Mouse (Mus musculus): Measurements from ENCODE around the gene Ercc4.

The Ercc4 gene

DNA sequence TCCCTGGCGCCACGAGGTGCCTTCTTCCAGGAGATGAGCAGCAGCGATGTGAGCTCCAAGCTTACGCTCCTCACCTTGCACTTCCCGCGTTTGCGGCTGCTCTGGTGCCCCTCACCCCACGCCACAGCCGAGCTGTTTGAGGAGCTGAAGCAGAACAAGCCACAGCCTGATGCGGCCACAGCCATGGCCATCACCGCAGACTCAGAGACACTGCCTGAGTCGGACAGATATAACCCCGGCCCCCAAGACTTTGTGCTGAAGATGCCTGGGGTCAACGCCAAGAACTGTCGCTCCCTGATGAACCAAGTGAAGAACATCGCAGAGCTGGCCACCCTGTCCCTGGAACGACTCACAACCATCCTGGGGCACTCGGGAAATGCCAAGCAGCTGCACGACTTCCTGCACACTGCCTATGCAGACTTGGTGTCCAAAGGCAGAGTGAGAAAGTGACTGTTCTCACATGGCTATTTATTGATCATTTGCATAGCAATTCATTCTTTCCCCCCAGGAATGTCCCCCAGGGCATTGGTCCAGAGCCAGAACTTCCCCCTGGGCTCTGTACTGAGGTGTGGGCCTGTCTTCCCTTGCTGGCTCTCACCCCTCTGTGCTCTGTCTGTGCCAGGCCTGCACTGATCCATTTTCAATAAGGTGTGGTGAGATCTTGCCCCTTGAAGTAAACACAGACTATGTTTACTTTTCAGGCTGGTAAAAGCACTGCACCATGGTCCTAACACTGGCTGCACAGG lies 38.5 kb downstream of the Ercc4 start:
- 82% methylated on average over 19 of the region's 19 CpGs for WGBS

DNA sequence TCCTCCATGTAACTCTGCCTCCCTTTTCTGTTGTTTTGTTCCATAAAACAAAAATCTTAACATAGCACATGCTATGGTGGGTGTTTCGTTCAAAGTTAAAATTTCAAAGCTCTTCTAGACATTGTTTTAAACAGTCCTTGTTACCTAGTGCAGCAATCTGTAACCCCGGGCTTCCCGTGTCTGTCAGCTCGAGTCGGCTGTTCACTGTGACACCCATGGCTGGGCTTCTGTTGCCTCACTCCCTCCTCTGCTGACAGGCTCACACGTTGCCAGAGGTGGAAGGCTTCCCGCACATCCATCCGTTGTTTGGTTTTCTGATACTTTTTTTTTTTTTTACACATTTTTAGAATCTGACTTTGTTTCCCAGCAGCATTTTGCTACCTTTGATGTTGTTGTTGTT lies 40.5 kb downstream of the Ercc4 start:
- WGBS: 64% methylated on average over 8 of the region's 8 CpGs

DNA sequence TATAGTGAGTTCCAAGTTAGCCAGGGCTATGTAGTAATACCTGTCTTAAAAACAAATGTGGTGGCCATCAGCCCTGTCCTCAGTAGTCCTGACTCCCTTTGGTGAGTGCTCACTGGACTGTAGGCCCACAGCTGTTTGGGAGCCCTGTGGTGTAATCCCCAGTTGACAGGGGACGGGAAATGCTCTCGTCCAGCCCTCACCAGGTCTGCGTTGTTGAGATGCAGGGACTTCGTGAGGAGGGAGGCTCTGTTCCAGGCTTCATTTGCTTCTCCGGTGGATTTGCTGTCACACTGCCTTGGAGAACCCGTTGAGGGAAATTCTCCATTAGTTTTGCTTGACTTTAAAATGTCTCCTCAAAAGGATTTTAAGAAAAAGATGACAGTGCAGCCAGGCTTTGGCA lies 41.3 kb downstream of the Ercc4 start:
- WGBS: 73% methylated on average over 6 of the region's 6 CpGs

DNA sequence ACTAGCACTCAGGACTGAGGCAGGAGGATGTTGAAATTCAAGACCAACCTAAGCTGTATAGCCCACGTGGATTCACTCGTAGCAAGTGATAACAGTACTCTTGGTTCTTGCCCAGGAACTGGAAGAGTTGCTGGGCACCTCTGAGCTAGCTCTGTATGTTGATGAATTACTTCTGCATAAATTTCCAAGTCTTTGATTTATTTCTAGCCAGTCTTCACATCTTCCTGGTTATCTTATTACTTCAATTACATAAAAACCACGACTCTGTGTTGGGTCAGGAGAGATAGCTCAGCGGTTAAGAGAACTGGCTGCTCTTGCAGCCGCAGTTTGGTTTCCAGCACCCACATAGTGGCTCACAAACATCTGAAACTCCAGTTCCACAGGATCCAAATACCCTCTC lies 43.0 kb downstream of the Ercc4 start:
- WGBS: 65% methylated on average over 5 of the region's 5 CpGs

DNA sequence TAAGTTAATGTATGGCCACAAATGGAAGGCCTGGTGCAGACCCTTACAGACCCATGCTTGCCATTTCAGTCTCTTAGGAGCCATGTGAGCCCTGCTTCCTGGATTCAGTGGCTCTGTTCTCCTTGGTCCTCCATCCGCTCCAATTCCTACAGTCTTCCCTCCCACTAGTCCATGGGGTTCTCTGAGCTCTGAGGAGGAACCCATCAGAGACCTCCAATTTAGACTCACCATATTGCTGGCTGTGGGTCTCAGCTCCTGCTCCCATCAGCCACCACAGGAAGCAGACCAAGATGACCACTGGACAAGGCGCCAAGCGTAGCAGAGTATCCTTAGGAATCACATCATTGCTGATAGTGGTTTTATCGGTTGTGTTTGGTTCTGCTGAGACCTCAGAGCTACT lies 43.7 kb downstream of the Ercc4 start:
- WGBS: 97% methylated on average over 4 of the region's 4 CpGs

DNA sequence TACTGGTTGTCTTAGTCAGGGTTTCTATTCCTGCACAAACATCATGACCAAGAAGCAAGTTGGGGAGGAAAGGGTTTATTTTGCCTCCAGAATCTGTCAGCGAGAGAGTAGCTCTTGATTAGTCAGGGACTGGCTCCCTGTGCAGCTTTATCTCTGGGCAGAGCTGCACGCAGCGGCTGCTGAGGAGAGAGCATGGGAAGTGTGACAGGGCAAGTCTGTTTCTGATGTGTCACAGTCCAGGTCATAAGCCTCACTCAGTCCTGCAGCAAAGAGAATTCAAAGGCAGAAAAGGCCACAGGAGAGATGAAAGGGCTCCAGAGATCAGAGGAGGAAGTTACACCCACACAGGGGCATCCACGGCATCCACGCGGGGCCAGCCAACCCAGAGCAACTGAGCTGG lies 47.8 kb downstream of the Ercc4 start:
- 28% methylated on average over 6 of the region's 6 CpGs for WGBS

DNA sequence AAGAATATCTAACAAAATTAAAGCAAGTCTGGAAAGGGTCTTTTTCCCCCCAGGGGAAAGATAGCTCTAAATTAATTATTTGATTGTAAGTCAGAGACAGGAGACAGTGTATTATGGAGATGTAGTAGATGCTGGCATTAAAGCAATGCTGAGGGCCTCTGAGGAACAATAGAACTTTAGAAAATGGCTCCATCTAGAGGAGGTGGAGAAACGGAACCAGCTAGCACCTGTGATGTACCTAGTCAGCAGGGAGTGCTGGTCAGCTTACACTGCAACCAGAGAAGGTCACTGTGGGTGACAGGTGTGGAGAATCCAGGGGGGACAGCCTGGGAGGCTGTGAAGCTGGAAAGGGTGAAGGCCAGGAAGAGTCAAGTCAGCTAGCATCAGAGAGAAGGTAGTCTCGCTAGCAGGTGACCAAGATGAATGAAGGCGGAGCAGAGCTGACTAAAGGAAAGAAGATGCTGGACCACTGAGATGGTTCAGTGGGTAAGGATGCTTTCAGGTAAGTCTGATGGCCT lies 48.7 kb downstream of the Ercc4 start:
- 66% methylated on average over 3 of the region's 3 CpGs for WGBS

DNA sequence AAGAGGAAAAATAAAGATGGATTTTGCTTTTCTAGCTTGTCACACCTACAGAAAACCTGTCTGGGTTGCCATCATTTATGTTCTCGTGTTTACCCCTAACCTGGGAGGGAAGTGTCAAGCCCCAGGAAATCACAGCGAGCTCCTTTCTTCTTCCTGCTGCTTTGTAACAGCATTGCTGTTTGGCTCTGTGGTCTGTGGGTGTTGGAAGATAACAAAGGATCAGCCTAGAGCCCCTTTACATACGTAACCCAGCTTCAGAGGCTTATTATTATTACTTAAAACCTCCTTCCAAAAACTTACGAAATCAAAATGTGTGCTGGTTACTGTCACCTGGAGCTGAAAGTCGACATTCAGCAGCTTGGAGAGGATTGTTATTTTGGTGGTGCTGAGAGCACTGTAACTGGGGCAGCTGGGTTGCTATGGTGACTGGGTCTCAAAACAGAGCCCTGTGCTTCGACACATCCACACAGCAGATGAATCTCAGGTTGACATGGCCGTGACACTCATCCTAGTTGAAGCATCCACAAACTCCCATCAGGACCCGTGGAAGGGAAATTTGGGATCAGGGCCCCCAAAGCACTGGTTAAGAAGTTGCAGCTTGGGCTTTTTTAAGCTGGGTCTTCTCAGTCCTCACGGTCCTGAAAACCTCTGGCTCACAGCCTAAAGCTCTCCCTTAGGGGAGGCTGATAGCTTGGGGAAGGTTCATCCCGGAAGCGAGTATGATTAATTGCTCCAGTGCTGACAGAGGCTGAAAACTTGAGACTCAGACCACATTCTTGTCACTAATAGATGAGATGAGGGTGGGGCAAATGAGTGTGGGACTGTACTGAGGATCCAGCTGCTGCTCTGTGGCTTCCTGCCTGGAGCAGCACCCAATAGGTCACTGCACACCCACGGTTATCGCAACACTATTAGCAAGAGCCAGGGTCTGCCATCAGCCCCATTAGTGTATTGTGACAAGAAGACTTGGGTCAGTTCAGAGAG lies 49.7 kb downstream of the Ercc4 start:
- WGBS: 17% methylated on average over 13 of the region's 13 CpGs

DNA sequence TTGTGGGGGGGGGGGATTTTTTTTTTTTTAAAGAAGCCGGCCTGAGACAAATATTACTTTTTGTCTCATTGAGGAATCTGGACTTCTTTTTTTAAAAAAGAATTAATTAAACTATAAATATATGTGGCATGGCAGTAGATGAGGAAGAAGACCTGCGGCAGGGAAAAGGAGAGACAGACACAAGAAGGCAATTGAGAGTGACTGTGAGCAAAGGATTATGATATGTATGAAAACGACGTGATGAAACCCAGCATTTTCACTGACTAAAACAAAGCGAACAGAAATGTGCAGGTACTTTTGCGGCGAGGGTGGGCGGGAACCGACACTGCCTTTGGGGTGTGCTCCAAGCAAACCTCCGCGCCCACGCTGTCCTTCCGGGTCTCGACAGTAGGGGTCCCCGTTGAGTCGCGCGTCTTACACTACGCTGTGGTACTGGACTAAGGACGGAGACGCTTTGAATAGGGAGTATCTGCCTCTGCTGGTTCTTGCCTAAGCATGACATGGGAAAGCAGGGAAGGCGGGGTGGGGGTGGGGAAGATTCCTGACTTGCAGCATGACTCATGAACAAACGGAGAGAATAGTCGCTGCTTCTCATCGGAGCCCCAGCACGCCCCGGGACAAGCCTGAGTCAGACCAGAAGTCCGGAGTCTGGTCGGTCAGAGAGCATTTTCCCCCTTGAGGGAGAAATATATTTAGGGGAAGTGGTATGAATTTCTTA lies 50.6 kb downstream of the Ercc4 start:
- 2% methylated on average over 29 of the region's 29 CpGs for WGBS

DNA sequence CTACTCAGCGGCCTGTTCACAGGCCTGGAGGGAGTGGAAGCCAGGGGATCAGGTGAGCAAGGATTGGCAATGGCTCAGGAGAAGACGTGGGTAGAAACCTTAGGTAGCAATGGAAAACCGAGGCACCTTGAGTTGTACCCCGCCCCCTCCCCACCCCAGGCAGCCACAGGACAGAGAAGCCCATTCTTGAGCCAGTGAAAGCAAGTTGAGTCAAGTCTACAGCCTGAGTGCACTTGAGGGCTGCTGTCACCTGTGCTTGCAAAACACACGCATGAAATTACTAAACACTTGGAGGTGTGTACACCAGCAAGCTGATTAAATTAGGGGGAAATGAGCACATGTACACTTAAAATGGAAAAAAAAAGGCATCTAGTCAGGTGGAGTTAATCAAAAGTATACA lies 52.0 kb downstream of the Ercc4 start:
- 90% methylated on average over 5 of the region's 5 CpGs for WGBS

DNA sequence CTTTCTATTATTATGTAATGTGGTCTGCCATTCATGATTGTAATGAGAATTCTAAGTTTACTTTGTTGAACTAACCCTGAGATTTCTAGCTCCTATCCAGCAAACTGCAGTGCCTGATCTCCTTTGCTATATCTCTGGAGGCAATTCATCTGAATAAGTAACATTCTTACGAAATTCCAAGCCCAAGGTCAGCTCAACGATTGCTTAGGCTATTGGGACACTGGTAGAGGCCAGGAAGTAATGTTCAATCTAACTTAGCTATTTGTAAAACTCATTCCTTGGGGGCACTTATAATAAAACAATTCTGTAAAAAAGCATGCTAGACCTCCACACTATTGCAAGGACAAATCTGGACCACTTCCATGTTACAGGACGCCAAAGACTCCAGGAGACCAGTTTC lies 58.2 kb downstream of the Ercc4 start:
- WGBS: 83% methylated on average over 3 of the region's 3 CpGs

DNA sequence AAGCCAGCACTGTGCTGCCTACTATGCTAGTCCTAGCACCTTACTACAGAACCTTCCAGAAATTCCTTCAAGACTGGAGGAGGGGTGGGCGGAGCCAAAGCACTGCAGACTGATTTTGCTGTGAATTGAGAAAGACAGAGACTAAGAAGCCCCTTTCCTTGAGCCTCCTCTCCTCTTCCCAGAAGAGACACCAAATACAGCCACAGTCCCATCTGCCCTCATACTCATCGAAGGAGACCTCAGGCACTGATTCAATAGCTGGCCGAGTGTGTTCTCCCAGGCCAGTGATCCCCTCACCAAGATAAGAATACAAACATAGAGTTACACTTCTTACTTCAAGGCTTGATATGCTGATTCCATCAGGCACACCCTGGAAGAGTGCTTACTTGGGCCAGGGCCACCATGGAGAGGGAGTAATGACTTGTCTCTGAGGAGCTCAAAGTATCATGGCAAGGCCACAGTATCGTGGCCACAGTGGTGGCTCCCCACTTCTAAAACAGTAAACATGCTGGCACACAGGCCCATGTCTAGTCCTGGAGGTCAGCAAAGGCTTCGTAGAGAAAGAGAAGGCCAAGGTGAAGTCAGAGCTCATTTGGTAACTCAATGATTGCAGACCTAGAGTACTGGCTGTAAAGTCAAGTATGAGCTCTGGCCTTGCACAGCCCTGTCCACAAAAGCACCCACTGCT lies 63.7 kb downstream of the Ercc4 start:
- 96% methylated on average over 5 of the region's 5 CpGs for WGBS

DNA sequence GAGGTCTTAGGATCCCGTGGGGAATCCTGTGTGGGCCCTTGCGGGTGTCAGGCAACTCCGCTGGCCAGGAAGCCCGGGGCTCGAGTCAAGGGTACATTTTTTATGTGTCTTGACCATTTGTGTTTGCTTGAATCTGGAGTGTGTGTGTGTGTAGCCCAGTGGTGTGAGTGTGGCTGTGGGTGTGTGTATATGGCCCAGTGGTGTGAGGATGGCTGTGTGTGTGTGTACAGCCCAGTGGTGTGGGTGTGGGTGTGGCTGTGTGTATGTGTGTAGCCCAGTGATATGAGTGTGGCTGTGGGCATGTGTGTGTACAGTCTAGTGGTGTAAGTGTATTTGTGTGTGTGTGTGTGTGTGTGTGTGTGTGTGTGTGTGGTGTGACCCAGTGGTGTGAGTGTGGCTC lies 73.0 kb downstream of the Ercc4 start:
- 89% methylated on average over 5 of the region's 5 CpGs for WGBS

DNA sequence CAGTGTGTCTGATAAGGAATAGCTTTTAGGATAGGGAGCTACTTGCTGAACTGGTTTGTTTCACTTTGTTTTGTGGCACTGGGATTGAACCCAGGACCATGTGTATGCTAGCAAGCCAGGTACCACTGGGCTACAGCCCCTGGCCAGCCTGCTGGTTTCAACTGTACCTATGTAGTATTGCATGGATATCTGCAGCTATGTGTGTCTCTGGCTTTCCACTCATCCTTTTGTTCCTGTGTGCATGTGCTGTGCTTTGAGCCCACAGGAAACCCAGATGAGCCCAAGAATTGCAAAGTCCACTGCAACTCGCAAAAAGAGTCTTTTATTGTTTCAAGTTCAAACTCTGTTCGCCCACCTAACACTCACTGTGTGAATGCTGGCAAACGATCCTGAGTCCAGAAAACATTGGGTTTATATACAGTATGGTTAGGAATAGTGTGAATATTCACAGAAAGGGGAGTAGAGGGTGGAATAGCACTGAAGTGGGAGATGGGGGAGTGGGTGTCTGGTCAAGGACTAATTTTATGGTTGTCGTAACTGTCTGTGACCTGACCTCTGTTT lies 73.8 kb downstream of the Ercc4 start:
- WGBS: 52% methylated on average over 4 of the region's 4 CpGs

DNA sequence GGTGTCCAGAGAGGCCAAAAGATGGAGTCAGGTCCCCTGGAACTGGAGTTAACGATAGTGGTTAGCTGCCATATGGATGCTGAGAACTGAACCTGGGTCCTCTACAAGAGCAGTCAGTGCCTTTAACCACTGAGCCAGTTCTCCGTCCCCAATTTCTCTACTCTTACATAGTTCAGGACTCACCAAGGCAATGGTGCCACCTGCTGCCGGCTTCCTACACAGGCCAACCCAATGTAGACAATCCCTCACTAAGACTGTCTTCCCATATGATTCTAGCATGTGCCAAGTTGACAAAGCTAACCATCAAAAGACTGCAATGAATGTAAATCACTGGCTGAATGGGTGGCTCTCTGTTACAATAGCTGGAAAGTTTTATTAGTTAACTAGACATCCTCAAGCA lies 74.9 kb downstream of the Ercc4 start:
- 78% methylated on average over 3 of the region's 3 CpGs for WGBS

DNA sequence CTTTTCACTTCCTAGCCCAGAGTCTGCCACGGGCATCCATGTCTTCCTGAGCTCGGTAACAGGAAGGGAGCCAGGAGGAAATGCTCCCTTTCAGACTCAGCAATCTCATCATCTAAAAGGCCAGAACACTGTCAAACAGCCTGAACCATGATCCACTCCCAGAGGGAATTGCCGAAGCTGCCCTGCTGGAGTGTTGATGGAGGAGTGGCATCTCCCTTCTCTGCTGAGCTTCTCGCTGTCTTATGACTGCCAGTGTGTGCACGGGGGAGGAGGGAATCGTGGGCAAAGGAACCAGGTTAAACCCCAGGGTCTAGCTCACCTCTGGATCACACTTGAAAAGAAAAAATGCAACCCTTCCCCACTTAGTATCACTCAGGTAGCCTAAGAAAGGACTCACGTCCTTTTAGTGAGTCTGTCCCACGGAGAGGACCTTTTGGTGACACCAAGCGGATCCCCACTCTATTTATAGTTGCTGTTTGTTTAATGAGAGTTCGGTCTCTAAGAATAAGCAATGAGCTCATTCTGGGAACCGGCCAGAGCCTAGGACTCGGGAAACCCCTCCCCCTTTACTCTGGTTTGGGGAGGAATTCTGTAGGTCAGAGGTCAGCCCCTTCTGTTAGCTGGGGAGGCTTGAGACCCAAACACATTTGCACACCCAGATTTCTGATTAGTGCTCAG lies 80.1 kb downstream of the Ercc4 start:
- WGBS: 25% methylated on average over 12 of the region's 12 CpGs

DNA sequence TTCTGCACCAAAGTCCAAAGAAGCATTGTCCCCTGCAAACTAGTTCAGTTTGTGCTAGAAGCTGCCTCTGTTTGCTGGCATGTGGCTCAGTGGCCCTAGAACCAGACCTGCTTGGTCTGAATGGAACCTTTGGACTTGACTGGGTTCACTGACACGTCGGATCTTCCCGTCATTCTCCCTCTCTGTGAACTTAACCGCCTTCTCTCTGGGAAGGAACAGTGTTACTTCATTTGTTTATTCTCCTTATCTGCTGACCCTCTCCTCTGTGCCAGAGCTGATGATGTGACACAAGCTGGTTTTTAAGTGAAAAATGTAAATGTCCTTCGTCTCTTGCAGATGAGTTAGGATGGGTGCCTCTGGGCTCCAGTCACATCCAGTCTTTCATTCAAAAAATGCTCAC lies 81.0 kb downstream of the Ercc4 start:
- WGBS: 82% methylated on average over 5 of the region's 5 CpGs

DNA sequence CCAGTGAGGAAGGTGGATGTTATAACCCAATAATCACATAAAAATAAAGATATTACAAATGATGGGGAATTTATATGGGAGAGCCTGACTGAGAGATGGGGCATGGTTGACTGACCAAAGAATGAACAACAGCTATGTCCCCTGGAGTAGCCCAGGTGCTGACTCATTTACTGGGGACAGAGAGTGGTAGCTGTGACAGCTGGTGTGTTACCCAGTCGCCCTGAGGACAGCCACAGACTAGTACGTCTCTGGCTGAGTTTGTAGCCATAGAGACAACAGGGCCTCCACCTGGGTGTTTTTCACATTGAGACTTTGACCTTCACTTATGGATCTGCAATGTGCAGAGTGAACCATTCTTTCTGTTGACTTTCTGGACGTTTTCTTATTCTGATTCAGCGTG lies 81.7 kb downstream of the Ercc4 start:
- WGBS: 70% methylated on average over 4 of the region's 4 CpGs

DNA sequence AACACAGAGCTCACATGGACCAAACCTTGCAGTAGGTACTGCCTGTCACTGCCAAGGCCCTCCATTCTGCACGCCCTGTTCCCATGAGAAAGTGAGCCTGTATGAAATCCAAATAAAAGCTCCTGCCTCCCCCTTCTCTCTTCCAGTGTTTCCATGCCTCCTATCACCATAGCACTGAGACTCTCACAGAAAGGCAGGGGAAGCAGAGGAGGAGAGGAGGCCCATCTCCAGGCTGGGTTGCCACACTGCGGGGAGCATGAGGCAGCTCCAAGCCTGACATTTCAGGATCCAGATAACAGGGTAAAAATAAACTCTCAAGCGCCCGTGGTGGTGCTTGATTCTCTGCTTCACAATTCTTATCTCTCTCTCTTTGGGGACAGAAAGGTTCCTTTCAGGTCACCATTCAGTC lies 84.2 kb downstream of the Ercc4 start:
- 38% methylated on average over 4 of the region's 4 CpGs for WGBS

DNA sequence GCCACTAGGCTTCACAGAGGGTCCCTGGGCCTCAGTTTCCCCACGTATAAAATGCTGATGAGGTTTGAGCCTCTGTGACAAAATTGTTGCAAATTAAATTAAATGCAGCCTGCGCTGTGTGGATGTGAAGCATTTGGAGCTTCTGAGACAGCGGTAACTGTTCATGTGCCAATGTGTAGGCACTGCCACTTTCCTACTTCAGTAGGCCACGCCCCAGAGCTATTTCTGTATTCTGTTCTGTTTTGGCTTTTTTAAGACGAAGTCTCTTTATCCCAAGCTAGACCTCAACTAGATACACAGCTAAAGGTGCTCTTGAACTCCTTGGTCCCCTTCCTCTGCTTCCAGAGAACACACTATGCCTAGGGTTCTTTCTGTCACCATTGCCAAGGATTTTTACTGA lies 85.4 kb downstream of the Ercc4 start:
- 44% methylated on average over 5 of the region's 5 CpGs for WGBS

DNA sequence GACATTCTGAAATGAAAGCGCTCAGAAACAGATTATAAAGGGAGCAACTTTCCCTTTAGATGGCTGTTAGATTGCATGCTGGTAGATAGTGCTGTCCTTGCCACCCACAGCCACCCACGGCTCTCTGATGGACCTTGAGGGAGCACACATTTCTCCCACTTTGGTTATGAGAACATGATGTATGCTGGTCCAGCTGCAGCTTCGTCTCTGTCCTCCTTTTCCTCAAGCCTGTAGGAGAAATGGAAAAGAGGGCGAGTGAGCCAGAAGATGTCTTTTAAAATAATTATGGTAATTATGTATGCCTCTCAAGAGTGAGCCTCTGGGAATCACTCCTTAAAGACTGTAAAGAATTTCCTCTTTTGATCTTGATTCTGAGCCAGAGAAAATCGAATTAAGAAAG lies 87.1 kb downstream of the Ercc4 start:
- 30% methylated on average over 5 of the region's 5 CpGs for WGBS
